Mouse (Mus musculus): ENCODE measurements around the gene Gnat1. TPM values are rescaled to one million over a fixed set of nuclear protein-coding genes. Genes with fewer than 3 reads are reported as not detected.

The Gnat1 gene
- polyA plus RNA-seq, 1 experiment from 2014 or later: 4.7 TPM

- Histone ChIP-seq H3K27ac (ENCODE audit: low read depth, low read length) (peak overlapping the region; percentile 27; the same call in 1 of the 2 replicates), H3K9ac (ENCODE audit: low read depth, low read length) (peak overlapping the region; percentile 18; the same call in 1 of the 2 replicates), H3K4me3 (ENCODE audit: low read length) (no peak overlapping the region), H3K36me3 (ENCODE audit: control insufficient read depth, insufficient read depth, low read length) (peaks cover 44% of the 10 kb centered on the region), H3K9me3 (ENCODE audit: control insufficient read depth, low read length) (no peaks in the 10 kb centered on the region), H3K4me1 (ENCODE audit: control insufficient read depth, insufficient read depth, low read length) (peaks cover 36% of the 10 kb centered on the region), H3K4me2 (replicated peaks; ENCODE audit: low read depth, low read length) (no peak overlapping the region), H3K27me3 (ENCODE audit: control insufficient read depth, insufficient read depth, low read length) (no peaks in the 10 kb centered on the region)
- WGBS: 66% methylated on average over 5 of the region's 5 CpGs
- ATAC-seq (ENCODE audit: low FRiP score, low TSS enrichment): no peak
These were observed 55.0 kb downstream of the Gnat1 start for GRCm38 (mm10) chr9:107624539-107624938.

Other genes starting within 250 kb of the Gnat1 start
- gene Tmem115, start 145.8 kb downstream of the Gnat1 start, polyA plus RNA-seq (2014; fragmentation: Nextera tagmentation; extraction: Ambion mirVana): 45.0 and 49.9 TPM in 2 replicates
- 28.7 and 32.3 TPM in 2 replicates for gene Cyb561d2, start 137.5 kb downstream of the Gnat1 start, polyA plus RNA-seq (2014; fragmentation: Nextera tagmentation; extraction: Ambion mirVana)
- 41.0 and 48.6 TPM in 2 replicates for gene Nprl2, start 137.5 kb downstream of the Gnat1 start, polyA plus RNA-seq (2014; fragmentation: Nextera tagmentation; extraction: Ambion mirVana)
- 0.76 and 1.7 TPM in 2 replicates for gene Zmynd10, start 132.4 kb downstream of the Gnat1 start, polyA plus RNA-seq (2014; fragmentation: Nextera tagmentation; extraction: Ambion mirVana)
- gene Rassf1, start 128.2 kb downstream of the Gnat1 start, polyA plus RNA-seq (2014; fragmentation: Nextera tagmentation; extraction: Ambion mirVana): 53.2 and 60.1 TPM in 2 replicates
- 39.0 and 45.9 TPM in 2 replicates for gene Tusc2, start 116.5 kb downstream of the Gnat1 start, polyA plus RNA-seq (2014; fragmentation: Nextera tagmentation; extraction: Ambion mirVana)
- 135 and 136 TPM in 2 replicates for gene Hyal2, start 111.8 kb downstream of the Gnat1 start, polyA plus RNA-seq (2014; fragmentation: Nextera tagmentation; extraction: Ambion mirVana)
- gene Hyal1, start 102.8 kb downstream of the Gnat1 start, polyA plus RNA-seq (2014; fragmentation: Nextera tagmentation; extraction: Ambion mirVana): 6.8 and 7.3 TPM in 2 replicates
- 16.0 and 18.4 TPM in 2 replicates for gene Naa80, start 100.8 kb downstream of the Gnat1 start, polyA plus RNA-seq (2014; fragmentation: Nextera tagmentation; extraction: Ambion mirVana)
- gene Hyal3, start 98.9 kb downstream of the Gnat1 start, polyA plus RNA-seq (2014; fragmentation: Nextera tagmentation; extraction: Ambion mirVana): 0.84 and 1.5 TPM in 2 replicates
- 59.1 and 61.4 TPM in 2 replicates for gene Ifrd2, start 92.1 kb downstream of the Gnat1 start, polyA plus RNA-seq (2014; fragmentation: Nextera tagmentation; extraction: Ambion mirVana)
- gene Sema3b, start 70.5 kb downstream of the Gnat1 start, polyA plus RNA-seq (2014; fragmentation: Nextera tagmentation; extraction: Ambion mirVana): 6.4 and 9.5 TPM in 2 replicates
- gene Gnai2, start 44.3 kb downstream of the Gnat1 start, polyA plus RNA-seq (2014; fragmentation: Nextera tagmentation; extraction: Ambion mirVana): 386 and 445 TPM in 2 replicates
- gene Slc38a3, start 10.2 kb downstream of the Gnat1 start, polyA plus RNA-seq (2014; fragmentation: Nextera tagmentation; extraction: Ambion mirVana): 4.8 and 6.5 TPM in 2 replicates
- gene Sema3f, start 30.8 kb upstream of the Gnat1 start, polyA plus RNA-seq (2014; fragmentation: Nextera tagmentation; extraction: Ambion mirVana): 32.4 and 38.4 TPM in 2 replicates
- gene Rbm5, start 91.3 kb upstream of the Gnat1 start, polyA plus RNA-seq (2014; fragmentation: Nextera tagmentation; extraction: Ambion mirVana): 128 and 193 TPM in 2 replicates
- gene Rbm6, start 193.5 kb upstream of the Gnat1 start, polyA plus RNA-seq (2014; fragmentation: Nextera tagmentation; extraction: Ambion mirVana): 55.9 and 75.1 TPM in 2 replicates
- gene Mon1a, start 208.4 kb upstream of the Gnat1 start, polyA plus RNA-seq (2014; fragmentation: Nextera tagmentation; extraction: Ambion mirVana): 9.9 and 11.5 TPM in 2 replicates
- gene Mst1r, start 227.2 kb upstream of the Gnat1 start, polyA plus RNA-seq (2014; fragmentation: Nextera tagmentation; extraction: Ambion mirVana): 0.39 and 0.80 TPM in 2 replicates
- not detected in 2 replicates for gene Actl11, start 248.8 kb upstream of the Gnat1 start, polyA plus RNA-seq (2014; fragmentation: Nextera tagmentation; extraction: Ambion mirVana)